In the genomic region with DNA sequence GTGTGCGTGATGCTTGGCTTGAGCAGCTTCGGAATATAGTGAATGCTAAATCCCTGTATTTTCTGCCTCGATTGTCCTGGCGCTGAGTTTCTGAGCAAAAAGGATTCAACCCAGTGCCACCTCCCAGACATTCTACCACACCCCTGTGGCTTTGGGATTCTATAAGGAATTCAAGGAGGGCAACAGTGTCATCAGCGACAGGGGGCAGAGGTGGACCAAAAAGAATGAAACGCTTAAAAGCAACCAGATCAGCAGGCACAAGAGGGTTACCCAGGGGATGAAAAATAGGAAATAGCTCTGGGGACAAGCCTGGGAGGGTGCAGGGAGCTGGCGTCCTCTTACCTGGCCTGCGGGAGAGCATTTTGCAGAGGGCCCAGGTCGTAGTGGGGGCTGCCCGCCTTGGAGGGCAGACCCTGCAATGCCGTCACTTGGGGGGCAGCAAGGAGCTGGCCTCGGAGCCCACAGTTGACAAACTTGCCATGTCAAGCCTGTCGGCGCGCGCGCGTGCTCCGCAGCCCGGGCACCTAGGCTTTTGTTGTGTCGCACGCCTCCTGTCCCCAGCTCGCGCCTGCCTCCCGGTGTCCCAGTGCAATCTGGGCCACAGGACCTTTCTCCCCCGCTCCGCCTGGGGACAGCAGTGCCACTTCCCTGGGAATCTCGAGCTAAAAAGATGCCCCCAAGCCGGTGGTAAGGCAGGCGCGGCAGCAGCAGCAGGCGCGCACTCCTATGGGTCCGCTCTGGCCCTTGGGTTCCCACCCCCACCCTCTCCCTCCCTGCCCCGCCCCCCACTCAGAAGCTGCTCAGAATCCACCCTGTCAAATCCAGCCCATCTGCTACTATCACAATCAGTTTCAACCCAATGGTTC, we compare ENCODE assay signal across 8 mouse cellular contexts.
A peak's percentile ranks its signal among the peaks of the same experiment; 100 is the strongest.
DNase-seq lines count a peak whose midpoint lies in the region; ATAC-seq lines count a peak whose summit lies in the region.

No protein-coding gene starts in this region.

- H3K4me2 ChIP-seq in heart, embryonic 15.5 days: peak overlapping the region; percentile 90
- H3K4me2 ChIP-seq in limb, embryonic 11.5 days (ENCODE audit: low read depth, severe bottlenecking): peak overlapping the region; percentile 89
- H3K4me2 ChIP-seq in midbrain, embryonic 15.5 days: peak overlapping the region; percentile 95

- peak overlapping the region; percentile 50 for H3K4me3 ChIP-seq in heart, embryonic 15.5 days
- peak overlapping the region; percentile 49 for H3K4me3 ChIP-seq in limb, embryonic 11.5 days (ENCODE audit: low read depth, low read length)
- H3K4me3 ChIP-seq in midbrain, embryonic 15.5 days: peak overlapping the region; percentile 55

- H3K9me3 ChIP-seq in heart, embryonic 15.5 days (replicated peaks): no peaks in the 10 kb centered on the region
- no peaks in the 10 kb centered on the region for H3K9me3 ChIP-seq in limb, embryonic 11.5 days (ENCODE audit: control insufficient read depth, low read length)
- no peaks in the 10 kb centered on the region for H3K9me3 ChIP-seq in midbrain, embryonic 15.5 days

- peaks cover 8% of the 10 kb centered on the region for H3K27me3 ChIP-seq in heart, embryonic 15.5 days
- H3K27me3 ChIP-seq in limb, embryonic 11.5 days (ENCODE audit: control insufficient read depth, insufficient read depth, low read length): no peaks in the 10 kb centered on the region
- no peaks in the 10 kb centered on the region for H3K27me3 ChIP-seq in midbrain, embryonic 15.5 days (replicated peaks)

- peak; percentile 19 for DNase-seq in ovary, postnatal 36 days (ENCODE audit: low spot score)
- no peak for DNase-seq in ovary, postnatal 10 days (ENCODE audit: low spot score)
- DNase-seq in embryo, embryonic 10.5 days (ENCODE audit: low spot score): peak; percentile 48
- DNase-seq in limb, embryonic 11.5 days (ENCODE audit: low spot score): peak; percentile 72
- DNase-seq in gastrocnemius, adult 18-20 months (ENCODE audit: low spot score): no peak

- H3K4me1 ChIP-seq in heart, embryonic 15.5 days (replicated peaks): peaks cover 8% of the 10 kb centered on the region; the same call in 1 of the 2 replicates
- no peaks in the 10 kb centered on the region for H3K4me1 ChIP-seq in limb, embryonic 11.5 days (ENCODE audit: control insufficient read depth, insufficient read depth, low read length)
- H3K4me1 ChIP-seq in midbrain, embryonic 15.5 days: peaks cover 33% of the 10 kb centered on the region

- no peak overlapping the region for H3K27ac ChIP-seq in heart, embryonic 15.5 days
- no peak overlapping the region for H3K27ac ChIP-seq in limb, embryonic 11.5 days (replicated peaks; ENCODE audit: low read depth, low read length)
- H3K27ac ChIP-seq in midbrain, embryonic 15.5 days: peak overlapping the region; percentile 72

- ATAC-seq in heart, embryonic 15.5 days (replicated peaks; ENCODE audit: insufficient number of reproducible peaks, insufficient read depth, low FRiP score, low read depth): peak; percentile 35; the same call in 1 of the 2 replicates
- ATAC-seq in limb, embryonic 11.5 days (ENCODE audit: insufficient number of reproducible peaks, low FRiP score, low TSS enrichment, low read depth): peak; percentile 61
- peak; percentile 84 for ATAC-seq in midbrain, embryonic 15.5 days (replicated peaks)
- ATAC-seq in megakaryocyte progenitor cell, adult 5-6 weeks (replicated peaks; ENCODE audit: poor library complexity): no peak

- peak overlapping the region; percentile 58 for H3K9ac ChIP-seq in heart, embryonic 15.5 days
- H3K9ac ChIP-seq in limb, embryonic 11.5 days (ENCODE audit: low read length): peak overlapping the region; percentile 74
- H3K9ac ChIP-seq in midbrain, embryonic 15.5 days: peak overlapping the region; percentile 54

- no peaks in the 10 kb centered on the region for H3K36me3 ChIP-seq in heart, embryonic 15.5 days
- no peaks in the 10 kb centered on the region for H3K36me3 ChIP-seq in limb, embryonic 11.5 days (ENCODE audit: control insufficient read depth, insufficient read depth, low read length)
- no peaks in the 10 kb centered on the region for H3K36me3 ChIP-seq in midbrain, embryonic 15.5 days (replicated peaks)

- WGBS in heart, embryonic 15.5 days: 7% methylated on average over 35 of the region's 35 CpGs
- 10% methylated on average over 27 of the region's 35 CpGs for WGBS in limb, embryonic 11.5 days
- 4% methylated on average over 34 of the region's 35 CpGs for WGBS in midbrain, embryonic 15.5 days

Comparison
In these comparisons a context has a peak if more than half of its experiments do, and no peak if none do; other contexts are left out.
1. DNase-seq: peak in ovary, postnatal 36 days (single experiment), embryo, embryonic 10.5 days (single experiment) and limb, embryonic 11.5 days (single experiment); none in ovary, postnatal 10 days (single experiment) and gastrocnemius, adult 18-20 months (single experiment).
2. Peak in every context shown above with its lines, with median percentiles within 50 percentile points of each other: H3K4me2 ChIP-seq, H3K4me3 ChIP-seq and H3K9ac ChIP-seq.